17 mouse cellular contexts compared by ENCODE assay signal in the genomic region with DNA sequence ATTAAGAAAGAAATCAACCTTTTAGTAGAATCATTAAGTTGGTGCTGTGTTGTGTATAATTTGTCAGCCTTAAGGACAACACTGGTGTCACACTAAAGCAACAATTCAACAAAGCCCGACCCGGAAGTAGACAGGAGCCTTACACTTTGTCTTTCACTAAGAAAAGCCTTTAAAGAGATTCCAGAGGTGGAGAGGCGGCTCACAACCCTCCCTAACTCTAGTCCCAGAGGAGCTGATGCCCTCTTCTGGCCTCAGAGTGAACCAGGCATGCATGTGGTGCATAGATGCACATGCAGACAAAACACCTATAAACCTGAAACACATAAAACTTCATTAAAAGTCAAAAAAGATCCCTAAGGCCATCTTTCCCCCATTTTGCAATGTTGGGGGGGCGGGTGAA. TPM values are rescaled to one million over a fixed set of nuclear protein-coding genes. Genes with fewer than 3 reads are reported as not detected.
DNase-seq lines count a peak whose midpoint lies in the region; TF ChIP-seq lines count a peak whose summit lies in the region.
"Had no signal": no experiment of that assay in that cellular context is flagged by ENCODE, and none has a peak within 500 bp of the region (broad histone marks: within the 10 kb centered on the region; RNA-seq: fewer than 3 reads in every experiment).

No protein-coding gene starts in this region.

- H3K4me1 ChIP-seq in heart, adult 2 months (ENCODE audit: control insufficient read depth, insufficient read depth, low read length), result no peaks in the 10 kb centered on the region
- H3K4me1 ChIP-seq in lung, adult 2 months (ENCODE audit: control insufficient read depth, insufficient read depth, low read length), result no peaks in the 10 kb centered on the region
- H3K4me1 ChIP-seq: forebrain, embryonic 12.5 days; heart, embryonic 13.5 days; hindbrain, embryonic 12.5 days had no signal

- no peak for TF ChIP-seq EP300 in heart, adult 2 months (IDR thresholded peaks at IDR 0.05; ENCODE audit: insufficient read depth, low read depth, low read length)

- DNase-seq in heart, adult 2 months, result no peak
- no peak for DNase-seq in heart, postnatal 25 days (ENCODE audit: low spot score)
- DNase-seq in lung, adult 2 months, result no peak
- no peak for DNase-seq in lung, postnatal 4 days
- peak; percentile 33 for DNase-seq in ES-CJ7 (ENCODE audit: low read depth, low spot score)
- peak; percentile 42 for DNase-seq in brain, adult 2 months (ENCODE audit: low read depth, low spot score)
- no peak for DNase-seq in right cerebral cortex, adult 18-20 months
- DNase-seq: cerebellum, adult 9-11 months; gastrocnemius, postnatal 10 days; right cerebral cortex, postnatal 14 days; thymus, adult 18-20 months had no signal

- H3K9ac ChIP-seq in heart, adult 2 months (ENCODE audit: low read depth, low read length), result no peak overlapping the region
- H3K9ac ChIP-seq: embryonic facial prominence, embryonic 13.5 days; forebrain, embryonic 12.5 days; heart, embryonic 13.5 days; hindbrain, embryonic 12.5 days had no signal

- H3K79me2 ChIP-seq in heart, adult 2 months (replicated peaks; ENCODE audit: control insufficient read depth, insufficient read depth, low read length), result no peaks in the 10 kb centered on the region

- no peaks in the 10 kb centered on the region; the same call in 1 of the 2 replicates for H3K36me3 ChIP-seq in heart, adult 2 months (ENCODE audit: control insufficient read depth, insufficient read depth, low read length)

- peak; percentile 31 for TF ChIP-seq CTCF in heart, adult 2 months (IDR thresholded peaks at IDR 0.05)
- TF ChIP-seq CTCF in lung, adult 2 months (IDR thresholded peaks at IDR 0.05; ENCODE audit: insufficient read depth, low read length), result peak; percentile 28; the same call in 1 of the 2 replicates

- H3K27me3 ChIP-seq in heart, adult 2 months (ENCODE audit: control insufficient read depth, insufficient read depth, low read length), result no peaks in the 10 kb centered on the region
- H3K27me3 ChIP-seq: embryonic facial prominence, embryonic 13.5 days; forebrain, embryonic 12.5 days; heart, embryonic 13.5 days; hindbrain, embryonic 12.5 days had no signal

- WGBS in heart, adult 2 months, result 84% methylated on average over 4 of the region's 4 CpGs
- 65% methylated on average over 4 of the region's 4 CpGs for WGBS in lung, adult 2 months

- H3K4me3 ChIP-seq in heart, adult 2 months, result no peak overlapping the region
- H3K4me3 ChIP-seq in lung, adult 2 months (replicated peaks; ENCODE audit: extremely low read depth, low read depth, low read length), result no peak overlapping the region
- H3K4me3 ChIP-seq: embryonic facial prominence, embryonic 13.5 days; forebrain, embryonic 12.5 days; heart, embryonic 13.5 days; hindbrain, embryonic 12.5 days had no signal

- TF ChIP-seq POLR2A in heart, adult 2 months (IDR thresholded peaks at IDR 0.05; ENCODE audit: insufficient read depth, low read depth, low read length), result no peak
- TF ChIP-seq POLR2A in lung, adult 2 months (IDR thresholded peaks at IDR 0.05; ENCODE audit: borderline replicate concordance, extremely low read depth, low read depth, low read length), result no peak

- intact Hi-C loops in heart, adult 2 months (cut with DNase I), result no loop called here
- intact Hi-C loops in heart, postnatal 25 days (cut with DNase I), result no loop called here

- no peak overlapping the region for H3K27ac ChIP-seq in heart, adult 2 months
- H3K27ac ChIP-seq: embryonic facial prominence, embryonic 13.5 days; forebrain, embryonic 12.5 days; heart, embryonic 13.5 days; hindbrain, embryonic 12.5 days had no signal

RNA-seq across cellular contexts. Expression of a gene that starts 15.1 kb away (rescaled TPM):
- total RNA-seq in heart, adult 2 months (2021), result under 1 TPM; 0.29 to 0.61 TPM
- polyA plus RNA-seq in heart, adult 2 months (2012; rRNA removed), result 0.16 and 0.35 TPM in 2 replicates
- 1 to 10 TPM in 1 of 2 experiments, under 1 TPM in 1; 0.36 to 1.2 TPM for total RNA-seq in heart, postnatal 25 days (2021)
- 0.04 and 0.05 TPM in 2 replicates for polyA plus RNA-seq in lung, adult 2 months (2012; rRNA removed)
- total RNA-seq: liver, adult 2 months; megakaryocyte progenitor cell, adult 5-6 weeks had no signal

RNA-seq across cellular contexts. Expression of a gene that starts 50.3 kb away (rescaled TPM):
- 10 to 100 TPM; 16.4 to 17.1 TPM for total RNA-seq in heart, adult 2 months (2021)
- polyA plus RNA-seq in heart, adult 2 months (2012; rRNA removed), result 5.9 and 8.8 TPM in 2 replicates
- 10 to 100 TPM; 18.8 to 19.9 TPM for total RNA-seq in heart, postnatal 25 days (2021)
- polyA plus RNA-seq in lung, adult 2 months (2012; rRNA removed), result 6.7 and 9.9 TPM in 2 replicates

Comparison
In these comparisons a context has a peak if more than half of its experiments do, and no peak if none do; other contexts are left out.
1. DNase-seq: peak in ES-CJ7 (single experiment) and brain, adult 2 months (single experiment); none in heart, adult 2 months (0 of 2), heart, postnatal 25 days (single experiment), lung, adult 2 months (single experiment), lung, postnatal 4 days (0 of 2) and right cerebral cortex, adult 18-20 months (single experiment).